Mouse (Mus musculus) C2C12 (cell line): Measurements from ENCODE around the gene Slc6a9. TPM values are rescaled to one million over a fixed set of nuclear protein-coding genes. Genes with fewer than 3 reads are reported as not detected.

Experiments
- H3K27me3 ChIP-seq: one replicate; pipeline ENCODE4 v1.6.1; 2011; ENCODE audit not compliant: control insufficient read depth, insufficient read depth, insufficient read length
- H3K36me3 ChIP-seq: one replicate; pipeline ENCODE4 v1.6.1; 2011; ENCODE audit not compliant: control insufficient read depth, insufficient read depth
- H3K4me3 ChIP-seq: one replicate; pipeline ENCODE4 v1.5.1; 2011; ENCODE audit warnings: mild to moderate bottlenecking, control low read depth; ENCODE audit not compliant: poor library complexity, insufficient read depth, severe bottlenecking
- H3K79me2 ChIP-seq: one replicate; pipeline ENCODE4 v1.6.1; 2011; ENCODE audit not compliant: control insufficient read depth, insufficient read depth
- H3K79me3 ChIP-seq: one replicate; pipeline ENCODE4 v1.6.1; 2011; ENCODE audit warnings: low read depth, control low read depth
- H3ac ChIP-seq: one replicate; pipeline ENCODE3; 2011; ENCODE audit warnings: low read depth; ENCODE audit not compliant: control insufficient read depth, insufficient read length
- CEBPB ChIP-seq: IDR thresholded peaks from one replicate; pipeline ENCODE4 v1.6.1; 2011; ENCODE audit warnings: low read depth, mild to moderate bottlenecking, control low read depth, moderate library complexity
- CTCF ChIP-seq: IDR thresholded peaks from one replicate; pipeline ENCODE4 v1.5.1; 2011; ENCODE audit not compliant: control insufficient read depth, insufficient read depth, insufficient read length
- FOSL1 ChIP-seq: IDR thresholded peaks from one replicate; pipeline ENCODE4 v1.8.0; 2011; ENCODE audit warnings: mild to moderate bottlenecking, low read length; ENCODE audit not compliant: poor library complexity, insufficient read depth, severe bottlenecking
- MAX ChIP-seq: IDR thresholded peaks from one replicate; pipeline ENCODE4 v1.6.1; 2011; ENCODE audit warnings: mild to moderate bottlenecking, control low read depth
- MYOD1 ChIP-seq: IDR thresholded peaks from one replicate; pipeline ENCODE4 v1.6.1; 2011; ENCODE audit warnings: low read depth; ENCODE audit not compliant: control insufficient read depth, insufficient read length
- MYOG ChIP-seq: IDR thresholded peaks from one replicate; pipeline ENCODE4 v1.6.1; 2011; ENCODE audit not compliant: control insufficient read depth, insufficient read length; ENCODE audit errors: extremely low read depth
- USF1 ChIP-seq: IDR thresholded peaks from one replicate; pipeline ENCODE4 v1.6.1; 2011; ENCODE audit warnings: low read depth, mild to moderate bottlenecking, control low read depth, moderate library complexity
- polyA plus RNA-seq: library from polyadenylated mRNA; unstranded; fragments of >200 nt; fragmentation: generic; extraction: Trizol; gene quantifications from one replicate; pipeline ENCODE4 v1.2.1, GENCODE M21; 2012; ENCODE audit warnings: missing spikeins

The Slc6a9 gene
- polyA plus RNA-seq, 1 experiment = 14.4 TPM

DNA sequence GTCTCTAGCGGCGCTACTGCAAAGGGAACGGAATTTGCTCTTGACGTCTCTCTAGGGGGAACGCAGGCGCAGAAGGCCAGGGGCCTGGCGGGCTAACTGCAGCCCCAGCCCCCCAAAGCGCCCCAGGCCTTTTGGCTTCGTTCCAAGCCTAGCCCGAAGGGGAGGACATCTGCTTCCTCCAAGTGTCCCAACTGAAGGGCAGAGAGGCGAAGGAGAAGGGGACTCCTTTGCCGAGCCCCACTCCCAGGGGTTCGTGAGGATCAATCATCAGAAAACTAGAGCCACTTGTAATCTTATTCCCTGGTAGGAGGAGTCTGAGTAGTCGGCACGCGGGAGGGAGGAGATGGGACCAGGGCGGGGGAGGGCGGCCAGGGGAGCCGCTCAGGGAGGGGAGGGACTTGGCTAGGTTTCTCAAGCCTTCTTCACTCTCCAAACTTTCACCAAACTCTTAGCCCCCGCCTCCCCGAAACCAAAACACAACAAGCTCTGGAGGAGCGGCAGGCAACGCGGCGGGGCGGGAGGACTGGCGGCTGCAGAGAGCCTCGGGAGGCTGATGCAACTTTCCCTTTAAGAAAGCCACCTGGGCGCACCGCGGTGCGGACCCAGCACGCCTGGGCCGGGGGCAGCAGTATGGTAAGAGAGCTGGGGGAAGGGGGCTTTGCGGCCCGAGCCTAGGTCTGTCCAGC, 682 bp downstream of the Slc6a9 start:
- Histone ChIP-seq H3K27me3 (no peaks in the 10 kb centered on the region), H3K36me3 (no peaks in the 10 kb centered on the region), H3K79me2 (no peaks in the 10 kb centered on the region), H3K4me3 (peak overlapping the region; percentile 53), H3K79me3 (no peaks in the 10 kb centered on the region), H3ac (peak overlapping the region; percentile 95)
- TF ChIP-seq CTCF (no peak), CEBPB (no peak), MYOD1 (no peak), FOSL1 (no peak), MAX (no peak), MYOG (no peak), USF1 (no peak)

DNA sequence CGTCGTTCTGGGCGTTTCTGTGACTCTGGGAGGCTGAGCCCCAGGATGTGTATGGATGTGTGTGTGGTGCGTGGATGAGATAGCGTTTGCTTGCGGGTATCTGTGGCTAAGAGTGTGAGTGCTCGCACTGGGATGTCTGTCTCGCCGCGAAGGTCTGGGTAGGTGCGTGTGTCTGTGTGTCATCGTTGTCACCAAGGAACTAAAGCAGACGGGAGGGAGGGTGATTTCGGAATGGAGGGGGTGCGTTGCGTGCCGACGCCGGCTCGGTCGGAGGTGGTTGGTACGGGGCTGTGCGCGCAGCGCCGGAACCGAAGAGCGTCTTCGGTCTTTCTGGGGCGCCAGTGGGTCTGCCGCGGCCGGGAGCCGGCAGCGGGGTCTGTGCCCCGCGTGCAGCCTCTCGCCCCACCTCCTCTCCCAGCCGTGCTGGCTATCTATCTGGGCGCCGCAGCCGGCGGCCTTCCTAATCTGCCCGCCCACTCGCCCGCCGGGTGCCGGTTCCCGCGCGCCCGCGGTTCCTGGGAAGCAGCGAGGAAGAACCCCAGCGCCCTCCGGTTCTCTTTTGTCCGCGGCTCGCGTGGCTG, 1.3 kb downstream of the Slc6a9 start:
- H3K27me3 ChIP-seq = no peaks in the 10 kb centered on the region
- TF ChIP-seq USF1 (no peak), MAX (no peak), FOSL1 (no peak), CTCF (no peak), CEBPB (no peak), MYOG (no peak), MYOD1 (no peak)
- H3ac ChIP-seq = peak overlapping the region; percentile 95
- no peaks in the 10 kb centered on the region for H3K79me3 ChIP-seq
- H3K79me2 ChIP-seq = no peaks in the 10 kb centered on the region
- H3K4me3 ChIP-seq = peak overlapping the region; percentile 53
- no peaks in the 10 kb centered on the region for H3K36me3 ChIP-seq

DNA sequence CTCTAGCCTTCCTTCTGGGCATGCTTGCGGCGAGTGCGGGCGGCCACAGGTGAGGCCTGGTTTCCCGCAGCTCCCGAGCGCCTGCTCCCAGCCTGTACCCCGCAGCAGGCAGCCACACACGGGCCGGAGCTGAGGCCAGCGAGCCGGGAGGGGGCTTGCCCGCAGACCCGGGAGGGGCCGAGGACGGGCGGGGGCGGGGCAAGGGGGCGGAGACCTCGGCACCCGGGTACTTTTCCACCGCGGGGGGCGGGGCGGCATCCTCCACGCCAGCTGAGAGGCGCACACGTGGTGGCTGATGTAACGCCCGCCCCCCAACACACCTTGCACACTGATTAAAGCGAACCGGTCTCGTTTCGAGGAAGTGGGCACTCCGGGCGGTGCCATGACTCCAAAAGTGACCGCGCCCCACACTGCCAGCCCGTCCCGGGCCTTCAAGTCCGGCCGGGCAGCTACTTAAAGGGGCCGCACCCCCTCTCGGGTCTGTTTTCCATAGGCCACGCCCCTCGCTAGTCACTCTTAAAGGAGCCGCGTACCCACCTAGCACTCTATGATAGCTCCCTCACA, 2.0 kb downstream of the Slc6a9 start:
- TF ChIP-seq CTCF (no peak), MAX (no peak), FOSL1 (no peak), MYOD1 (no peak), USF1 (no peak)

DNA sequence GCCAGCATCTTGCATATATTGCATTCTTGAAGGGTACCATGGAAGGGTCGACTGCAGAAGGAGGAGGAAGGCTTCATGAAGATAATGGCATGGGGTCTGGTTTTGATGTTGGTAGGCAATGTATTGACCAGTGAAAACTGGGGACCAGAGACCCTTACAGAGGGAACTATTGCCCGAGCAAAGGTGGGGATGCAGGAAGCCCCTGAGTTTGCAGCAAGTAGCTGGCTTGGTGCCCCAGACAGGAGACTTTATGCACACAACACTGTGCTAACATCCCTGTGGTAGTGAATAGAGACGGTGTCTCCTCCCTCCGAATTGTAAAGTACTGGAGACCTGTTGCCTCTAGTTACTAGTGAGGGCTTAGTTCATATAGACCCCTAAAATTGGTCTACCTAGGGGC, 3.0 kb downstream of the Slc6a9 start:
- H3K4me3 ChIP-seq = no peak overlapping the region

More for the DNA sequence above, 2.0 kb downstream of the Slc6a9 start:
- H3K79me2 ChIP-seq = no peaks in the 10 kb centered on the region
- no peaks in the 10 kb centered on the region for H3K79me3 ChIP-seq
- no peaks in the 10 kb centered on the region for H3K27me3 ChIP-seq
- no peaks in the 10 kb centered on the region for H3K36me3 ChIP-seq
- peak overlapping the region; percentile 95 for H3ac ChIP-seq
- peak overlapping the region; percentile 53 for H3K4me3 ChIP-seq

DNA sequence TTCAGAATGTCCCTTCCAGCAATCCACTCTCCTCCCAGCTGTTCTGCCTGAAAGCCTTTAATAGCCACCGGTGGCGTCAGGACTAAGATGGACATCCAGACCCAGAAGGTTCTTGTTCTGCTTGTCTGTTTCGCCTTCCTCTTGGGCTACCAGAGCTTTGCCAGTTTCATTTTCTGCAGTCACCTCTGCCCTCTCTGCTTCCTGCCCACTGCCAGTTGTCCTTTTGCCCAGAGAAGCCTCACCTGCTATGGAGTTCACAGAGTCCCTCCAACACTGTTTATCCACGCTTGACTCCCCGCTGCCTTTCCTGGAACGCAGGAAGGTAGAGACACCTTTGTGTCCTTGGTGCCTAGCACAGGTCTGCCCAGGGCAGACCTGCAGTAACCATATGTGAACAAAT, 5.1 kb downstream of the Slc6a9 start:
- H3K27me3 ChIP-seq = no peaks in the 10 kb centered on the region
- no peak overlapping the region for H3ac ChIP-seq
- no peaks in the 10 kb centered on the region for H3K79me2 ChIP-seq
- H3K36me3 ChIP-seq = no peaks in the 10 kb centered on the region
- H3K4me3 ChIP-seq = no peak overlapping the region
- no peaks in the 10 kb centered on the region for H3K79me3 ChIP-seq
- TF ChIP-seq CEBPB (no peak), USF1 (no peak), FOSL1 (no peak)

More for the DNA sequence above, 3.0 kb downstream of the Slc6a9 start:
- H3K79me3 ChIP-seq = no peaks in the 10 kb centered on the region
- no peak overlapping the region for H3ac ChIP-seq
- no peaks in the 10 kb centered on the region for H3K36me3 ChIP-seq
- TF ChIP-seq MYOD1 = no peak
- TF ChIP-seq MYOG = no peak
- TF ChIP-seq CEBPB = no peak
- TF ChIP-seq MAX = no peak
- TF ChIP-seq USF1 = no peak
- no peak for TF ChIP-seq CTCF
- no peaks in the 10 kb centered on the region for H3K79me2 ChIP-seq
- no peaks in the 10 kb centered on the region for H3K27me3 ChIP-seq

DNA sequence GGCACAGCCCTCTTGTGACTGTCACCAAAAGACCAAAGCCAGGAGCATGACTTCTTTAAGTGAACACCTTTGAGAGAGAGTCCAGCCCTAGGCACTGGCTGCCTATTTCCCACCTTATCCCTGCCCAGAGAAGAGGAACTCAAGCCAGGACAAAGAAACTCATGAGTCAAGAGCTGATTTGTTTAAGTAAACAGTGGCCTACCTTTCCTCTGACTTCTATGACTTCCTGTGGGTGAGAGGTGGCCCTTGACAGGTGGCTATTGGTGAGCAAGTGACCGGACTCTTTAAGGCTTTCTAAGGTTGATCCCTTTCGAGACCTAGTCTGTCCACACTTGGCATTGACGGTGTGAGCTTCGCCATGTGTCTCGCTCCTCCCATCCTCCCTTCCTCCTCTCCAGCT, 6.5 kb downstream of the Slc6a9 start:
- TF ChIP-seq MYOD1 (no peak), CTCF (no peak), MYOG (no peak), MAX (no peak), CEBPB (no peak), USF1 (no peak), FOSL1 (no peak)
- Histone ChIP-seq H3K4me3 (no peak overlapping the region), H3K27me3 (no peaks in the 10 kb centered on the region), H3ac (no peak overlapping the region), H3K36me3 (no peaks in the 10 kb centered on the region), H3K79me2 (no peaks in the 10 kb centered on the region), H3K79me3 (no peaks in the 10 kb centered on the region)
